Mouse (Mus musculus) stomach, postnatal 0 days (tissue): Measurements from ENCODE around the gene Hipk1. TPM values are rescaled to one million over a fixed set of nuclear protein-coding genes. Genes with fewer than 3 reads are reported as not detected.

Experiments used
- ATAC-seq: fragments of 200-750 bp; cut with Nextera tagmentation; 2 replicates; pipeline ENCODE4 v1.8.0; 2017; ENCODE audit not compliant: low FRiP score, low TSS enrichment
- DNase-seq: peaks from one replicate; pipeline ENCODE4 v3.0.0-alpha.2; 2016; ENCODE audit warnings: low spot score
- H3K27ac ChIP-seq: fragments of 300-500 bp; sonication (generic); replicated peaks from 2 replicates; pipeline ENCODE4 v1.5.1; 2014; ENCODE audit warnings: mild to moderate bottlenecking, control low read depth
- H3K27me3 ChIP-seq: fragments of 300-500 bp; sonication (generic); 2 replicates; pipeline ENCODE4 v1.6.1; 2014; ENCODE audit warnings: low read length; ENCODE audit not compliant: control insufficient read depth, insufficient read depth
- H3K36me3 ChIP-seq: fragments of 300-500 bp; sonication (generic); 2 replicates; pipeline ENCODE4 v1.6.1; 2014; ENCODE audit warnings: low read length, mixed read lengths; ENCODE audit not compliant: control insufficient read depth, insufficient read depth
- H3K4me1 ChIP-seq: fragments of 300-500 bp; sonication (generic); replicated peaks from 2 replicates; pipeline ENCODE4 v1.6.1; 2014; ENCODE audit warnings: antibody characterized with exemption; ENCODE audit not compliant: control insufficient read depth, insufficient read depth
- H3K4me2 ChIP-seq: fragments of 300-500 bp; sonication (generic); replicated peaks from 2 replicates; pipeline ENCODE4 v1.6.1; 2014; ENCODE audit warnings: low read depth, mild to moderate bottlenecking, control low read depth, moderate library complexity
- H3K4me3 ChIP-seq: fragments of 300-500 bp; sonication (generic); 2 replicates; pipeline ENCODE4 v1.5.1; 2014; ENCODE audit warnings: low read depth, low read length, control low read depth
- H3K9ac ChIP-seq: fragments of 300-500 bp; sonication (generic); 2 replicates; pipeline ENCODE4 v1.6.1; 2014; ENCODE audit warnings: mild to moderate bottlenecking, low read length, control low read depth, mixed read lengths
- H3K9me3 ChIP-seq: fragments of 300-500 bp; sonication (generic); 2 replicates; pipeline ENCODE4 v1.6.1; 2016; ENCODE audit warnings: low read length; ENCODE audit not compliant: control insufficient read depth
- CTCF ChIP-seq: IDR thresholded peaks from 2 replicates; pipeline ENCODE4 v1.5.1; 2016; ENCODE audit warnings: antibody characterized with exemption, low read depth, mild to moderate bottlenecking, moderate library complexity
- EP300 ChIP-seq: optimal IDR thresholded peaks from 2 replicates; pipeline ENCODE3; 2016; ENCODE audit warnings: antibody characterized with exemption
- WGBS: fragments of 180-500 bp; shearing (Covaris S2); extraction: QIAGEN DNeasy Blood & Tissue Kit; methylation state at CpG from one replicate; pipeline ENCODE4 v1.1.7; 2014; 5-methylcytosine and 5-hydroxymethylcytosine counted together
- polyA plus RNA-seq: library from polyadenylated mRNA; unstranded; fragments of >200 nt; fragmentation: Nextera tagmentation; extraction: Ambion mirVana; gene quantifications from 2 replicates; pipeline ENCODE4 v1.2.1, GENCODE M21; 2015

Hipk1 gene
- polyA plus RNA-seq, 1 experiment from 2014 or later = 6.7 TPM

DNA sequence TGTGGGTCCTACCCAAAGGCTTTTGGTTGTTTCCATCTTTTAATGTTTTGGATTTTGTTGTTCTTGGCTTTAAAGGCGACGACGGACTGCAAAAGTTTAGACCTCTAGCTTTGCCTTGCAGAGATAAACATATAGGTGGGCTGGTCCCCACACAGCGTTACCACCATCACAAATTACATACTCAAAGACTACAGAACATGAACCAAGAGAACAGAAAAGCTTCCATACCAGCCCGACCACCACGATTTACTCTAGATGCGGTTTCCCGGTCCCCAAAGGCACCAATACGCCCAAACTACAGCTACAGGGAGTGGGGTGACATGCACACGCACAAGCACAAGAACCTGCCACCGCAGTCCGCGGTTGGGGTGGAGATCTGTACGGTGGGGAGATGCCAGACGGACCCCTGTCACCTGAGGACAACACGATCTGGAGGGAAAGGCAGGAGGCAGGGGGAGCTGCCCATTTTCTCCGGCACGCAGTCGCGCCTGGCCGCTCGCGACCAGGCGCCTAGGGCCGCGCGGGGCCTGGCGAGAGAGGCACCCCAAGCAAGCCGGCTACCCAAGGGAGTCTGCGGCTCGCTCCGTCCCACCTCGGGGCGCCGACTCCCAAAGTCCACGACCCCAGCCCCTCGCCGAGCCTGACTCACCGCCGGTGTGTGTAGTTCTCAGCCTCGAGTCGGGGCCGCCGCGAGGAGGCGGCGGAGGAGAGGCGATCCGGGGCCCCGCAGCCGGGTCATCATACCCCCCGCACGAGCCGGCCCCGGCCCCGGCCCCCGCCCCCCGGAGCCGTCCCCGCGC, 817 bp downstream of the Hipk1 start:
- no peak for TF ChIP-seq CTCF
- no peak for TF ChIP-seq EP300
- H3K36me3 ChIP-seq = no peaks in the 10 kb centered on the region

DNA sequence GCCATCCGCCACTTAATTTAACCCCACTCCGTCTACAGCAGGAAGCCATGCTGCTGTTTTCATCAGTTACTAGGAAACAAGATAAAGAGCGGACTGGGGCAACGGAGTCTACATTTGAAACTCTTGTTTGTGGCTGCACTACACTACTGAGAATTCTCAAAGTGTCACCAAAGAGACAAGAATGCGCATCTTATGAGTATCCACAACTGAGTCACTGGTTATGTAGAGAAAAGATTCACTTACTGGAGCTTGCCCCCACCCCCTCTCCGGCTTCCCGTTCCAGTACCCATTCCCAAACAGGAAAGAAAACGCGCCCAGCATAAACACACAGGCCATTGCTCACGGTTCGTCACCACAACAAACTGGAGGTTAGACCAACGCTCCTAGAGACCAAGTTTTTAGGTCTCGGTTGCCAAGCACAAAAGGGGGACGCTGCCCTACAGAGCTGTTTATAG, 1.4 kb downstream of the Hipk1 start:
- TF ChIP-seq EP300 (no peak), CTCF (no peak)
- WGBS = 1% methylated on average over 14 of the region's 14 CpGs
- Histone ChIP-seq H3K27me3 (no peaks in the 10 kb centered on the region), H3K27ac (peak overlapping the region; percentile 96), H3K36me3 (no peaks in the 10 kb centered on the region), H3K9ac (peak overlapping the region; percentile 94), H3K9me3 (no peaks in the 10 kb centered on the region), H3K4me2 (peak overlapping the region; percentile 76), H3K4me1 (0 out of 2 replicates have a peak, but pooled peaks cover 2% of the 10 kb centered on the region), H3K4me3 (peak overlapping the region; percentile 94)
- peak; percentile 19; the same call in 1 of the 2 replicates for ATAC-seq
- peak; percentile 61 for DNase-seq

More for the DNA sequence above, 817 bp downstream of the Hipk1 start:
- DNase-seq = no peak
- Histone ChIP-seq H3K9me3 (no peaks in the 10 kb centered on the region), H3K4me3 (peak overlapping the region; percentile 94), H3K27me3 (no peaks in the 10 kb centered on the region), H3K4me2 (peak overlapping the region; percentile 76), H3K9ac (peak overlapping the region; percentile 94), H3K27ac (peak overlapping the region; percentile 96), H3K4me1 (0 out of 2 replicates have a peak, but pooled peaks cover 2% of the 10 kb centered on the region)
- WGBS = under 1% methylated on average over 27 of the region's 61 CpGs
- ATAC-seq = peak; percentile 75

DNA sequence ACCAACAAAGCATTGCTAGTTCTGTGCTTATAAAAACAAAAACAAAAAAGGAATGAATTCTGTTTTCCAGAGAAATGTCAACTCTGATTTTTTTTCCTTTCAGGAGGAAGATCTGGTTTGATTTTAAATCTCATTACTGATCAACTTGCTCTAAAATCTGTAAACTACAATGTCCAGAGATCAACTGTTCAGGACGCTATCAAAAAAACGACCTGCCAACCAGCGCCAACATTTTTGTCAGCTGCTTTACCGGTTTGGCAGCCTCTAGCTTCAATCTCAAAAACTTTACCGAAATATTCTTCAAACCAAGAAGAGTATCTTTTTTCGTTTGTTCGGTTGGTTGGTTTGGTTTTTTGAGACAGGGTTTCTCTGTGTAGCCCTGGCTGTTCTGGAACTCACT, 2.3 kb downstream of the Hipk1 start:
- Histone ChIP-seq H3K36me3 (no peaks in the 10 kb centered on the region), H3K4me1 (0 out of 2 replicates have a peak, but pooled peaks cover 2% of the 10 kb centered on the region), H3K4me2 (peak overlapping the region; percentile 76), H3K9me3 (no peaks in the 10 kb centered on the region), H3K27ac (peak overlapping the region; percentile 58), H3K4me3 (peak overlapping the region; percentile 94), H3K9ac (no peak overlapping the region), H3K27me3 (no peaks in the 10 kb centered on the region)
- TF ChIP-seq EP300 (no peak), CTCF (no peak)
- no peak for ATAC-seq
- WGBS = 50% methylated on average over 7 of the region's 7 CpGs
- no peak for DNase-seq

DNA sequence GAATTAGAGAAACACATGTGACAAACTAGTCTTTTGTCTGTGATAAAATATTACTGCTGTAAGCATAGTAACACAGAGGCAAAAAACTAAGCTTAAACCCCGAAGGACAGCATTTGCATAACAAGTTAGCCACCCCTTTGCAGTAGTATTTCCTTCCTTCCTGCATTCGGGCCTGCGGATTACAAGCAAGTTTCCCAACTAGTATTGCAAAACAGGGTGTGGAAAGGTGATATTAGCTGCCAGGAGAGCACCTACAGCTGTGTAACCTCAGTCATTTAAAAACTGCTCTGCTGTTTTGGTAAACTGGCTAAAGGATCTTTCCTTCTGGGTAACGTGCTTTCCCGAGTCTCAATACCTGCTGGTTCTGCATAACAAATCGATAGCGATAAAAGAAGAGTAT, 4.1 kb downstream of the Hipk1 start:
- WGBS = 58% methylated on average over 7 of the region's 7 CpGs
- ATAC-seq = no peak

DNA sequence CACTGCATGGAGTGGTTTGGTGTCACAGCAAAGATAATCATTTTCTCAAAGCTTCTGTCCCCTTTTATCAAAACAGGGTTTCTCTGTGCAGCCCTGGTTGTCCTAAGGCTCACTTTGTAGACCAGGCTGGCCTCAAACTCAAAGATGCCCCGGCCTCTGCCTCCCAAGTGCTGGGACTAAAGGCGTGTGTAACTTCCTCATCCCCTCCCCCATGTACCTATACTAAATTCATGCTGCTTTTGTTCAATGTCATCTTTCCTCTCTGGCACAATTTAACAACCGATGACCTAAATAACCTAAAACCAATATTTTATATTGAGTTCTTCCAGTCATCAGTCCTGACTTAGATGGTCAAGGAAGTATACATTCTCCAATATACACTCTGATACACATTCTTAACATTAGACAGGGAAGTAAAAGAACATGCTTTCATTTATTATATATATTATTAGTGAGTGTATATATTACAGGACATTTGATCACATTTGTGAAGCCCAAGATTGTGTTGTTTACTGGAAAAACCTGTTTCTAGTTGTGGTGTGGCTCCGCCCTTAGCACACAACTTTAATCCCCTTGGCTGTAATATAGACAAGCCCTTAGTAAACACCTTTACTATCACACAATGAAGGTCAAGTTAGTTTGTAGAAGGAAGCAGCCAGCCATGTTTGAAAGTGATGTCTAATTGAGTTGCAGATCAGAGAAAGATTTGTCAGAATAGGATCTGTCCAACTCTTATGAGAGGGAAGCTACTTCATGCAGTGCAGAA, 8.3 kb downstream of the Hipk1 start:
- ATAC-seq = peak; percentile 89
- 60% methylated on average over 4 of the region's 4 CpGs for WGBS
- Histone ChIP-seq H3K4me3 (no peak overlapping the region), H3K9me3 (no peaks in the 10 kb centered on the region), H3K9ac (no peak overlapping the region), H3K27ac (peak overlapping the region; percentile 78), H3K4me2 (no peak overlapping the region), H3K36me3 (no peaks in the 10 kb centered on the region), H3K27me3 (no peaks in the 10 kb centered on the region), H3K4me1 (0 out of 2 replicates have a peak, but pooled peaks cover 2% of the 10 kb centered on the region)
- peak; percentile 33 for DNase-seq
- peak; percentile 37 for TF ChIP-seq EP300
- no peak for TF ChIP-seq CTCF

More for the DNA sequence above, 4.1 kb downstream of the Hipk1 start:
- no peaks in the 10 kb centered on the region for H3K9me3 ChIP-seq
- no peaks in the 10 kb centered on the region for H3K36me3 ChIP-seq
- no peak overlapping the region for H3K4me2 ChIP-seq
- no peak for TF ChIP-seq CTCF
- no peak for TF ChIP-seq EP300
- peak overlapping the region; percentile 41 for H3K27ac ChIP-seq
- H3K4me3 ChIP-seq = no peak overlapping the region
- H3K4me1 ChIP-seq = 0 out of 2 replicates have a peak, but pooled peaks cover 2% of the 10 kb centered on the region
- H3K27me3 ChIP-seq = no peaks in the 10 kb centered on the region
- no peak for DNase-seq
- H3K9ac ChIP-seq = no peak overlapping the region
